Mouse (Mus musculus) myocyte (in vitro differentiated cells): ENCODE data around the gene Trpm5.

ENCODE experiments used
- CEBPB ChIP-seq: IDR thresholded peaks from 2 replicates; pipeline ENCODE4 v1.6.1; 2011; ENCODE audit warnings: mild to moderate bottlenecking, moderate library complexity; ENCODE audit not compliant: poor library complexity, insufficient read depth, severe bottlenecking
- POLR2A ChIP-seq: IDR thresholded peaks from one replicate; pipeline ENCODE4 v1.6.1; 2011; ENCODE audit warnings: low read depth, mild to moderate bottlenecking, control low read depth, moderate library complexity; ENCODE audit not compliant: insufficient read length
- USF1 ChIP-seq: IDR thresholded peaks from one replicate; pipeline ENCODE4 v1.6.1; 2011; ENCODE audit warnings: low read depth, mild to moderate bottlenecking, control low read depth, moderate library complexity

- TF ChIP-seq USF1 (no peak), CEBPB (no peak), POLR2A (no peak)
These were observed at the start of gene Trpm5 for GRCm38 (mm10) chr7:143094592-143095553.
